Mouse (Mus musculus) spleen, adult 2 months (tissue): ENCODE results near the gene Tapt1.

Source experiments
- CTCF ChIP-seq: fragments of 200-500 bp; IDR thresholded peaks from 2 replicates; pipeline ENCODE4 v1.5.1; 2011; ENCODE audit warnings: mild to moderate bottlenecking, inconsistent platforms; ENCODE audit not compliant: insufficient read depth, insufficient read length, insufficient replicate concordance; ENCODE audit errors: extremely low read depth
- POLR2A ChIP-seq: fragments of 200-500 bp; IDR thresholded peaks from 2 replicates; pipeline ENCODE4 v1.6.1; 2011; ENCODE audit warnings: low read depth, low read length, inconsistent platforms

DNA sequence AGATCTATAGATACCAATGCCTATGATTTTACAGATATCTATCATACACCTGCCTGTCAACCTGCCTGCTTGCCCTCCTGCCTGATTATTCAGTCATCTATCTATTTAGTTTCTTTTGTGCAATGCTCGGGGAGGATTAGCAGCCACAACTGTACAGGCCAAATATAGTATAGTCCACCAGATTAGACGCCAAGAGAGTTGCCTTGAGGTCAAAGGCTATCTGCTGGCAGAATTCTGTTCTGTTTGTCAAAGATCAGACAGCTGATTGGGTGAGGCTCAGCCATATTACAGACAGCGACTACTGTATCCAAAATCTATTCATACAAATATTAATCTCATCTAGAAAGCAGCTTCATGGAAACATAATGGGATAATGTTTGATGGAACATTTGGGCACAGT is 34.7 kb upstream of the Tapt1 start:
- TF ChIP-seq POLR2A (no peak), CTCF (no peak)
